Mouse (Mus musculus) G1E-ER4 (cell line): Measurements from ENCODE around the gene Zfp683. TPM values are rescaled to one million over a fixed set of nuclear protein-coding genes. Genes with fewer than 3 reads are reported as not detected.

ENCODE experiments used
- GATA1 ChIP-seq: IDR thresholded peaks from one replicate; pipeline ENCODE4 v1.8.0; 2012; ENCODE audit warnings: low read length, inconsistent platforms
- polyA plus RNA-seq: library from polyadenylated mRNA; stranded (reverse); fragments of >175 nt; gene quantifications from 2 replicates; pipeline ENCODE4 v1.2.3, GENCODE M21; 2012

Zfp683 gene
- not detected in 2 replicates for polyA plus RNA-seq

GRCm38 (mm10) chr4:134053538-134053937 is at the start of gene Zfp683:
Zfp683 (plus strand) TSS chr4:134053838.
- no peak for TF ChIP-seq GATA1

- TF ChIP-seq GATA1: no peak
These were observed 47.9 kb upstream of the Zfp683 start for GRCm38 (mm10) chr4:134005581-134006358.

- TF ChIP-seq GATA1: no peak
These were observed 46.8 kb upstream of the Zfp683 start for GRCm38 (mm10) chr4:134006845-134007244.

GRCm38 (mm10) chr4:134009709-134010108 is 43.9 kb upstream of the Zfp683 start:
- TF ChIP-seq GATA1: no peak

- TF ChIP-seq GATA1: no peak
These were observed 41.9 kb upstream of the Zfp683 start for GRCm38 (mm10) chr4:134011450-134012414.

GRCm38 (mm10) chr4:134012858-134013528 is 40.6 kb upstream of the Zfp683 start:
- TF ChIP-seq GATA1: no peak

- no peak for TF ChIP-seq GATA1
These were observed 37.4 kb upstream of the Zfp683 start for GRCm38 (mm10) chr4:134016208-134016607.

- no peak for TF ChIP-seq GATA1
These were observed 36.9 kb upstream of the Zfp683 start for GRCm38 (mm10) chr4:134016767-134017166.

- TF ChIP-seq GATA1: no peak
These were observed 36.3 kb upstream of the Zfp683 start for GRCm38 (mm10) chr4:134017201-134017865.

GRCm38 (mm10) chr4:134018038-134018778 is 35.4 kb upstream of the Zfp683 start:
- TF ChIP-seq GATA1: no peak

- TF ChIP-seq GATA1: no peak
These were observed 34.9 kb upstream of the Zfp683 start, which contains the start of gene Lin28a for GRCm38 (mm10) chr4:134018779-134019145. Lin28a (minus strand) TSS chr4:134018841.

- TF ChIP-seq GATA1: no peak
These were observed 34.4 kb upstream of the Zfp683 start for GRCm38 (mm10) chr4:134019210-134019609.

- no peak for TF ChIP-seq GATA1
These were observed 33.8 kb upstream of the Zfp683 start for GRCm38 (mm10) chr4:134019641-134020351.

GRCm38 (mm10) chr4:134020621-134021020 is 33.0 kb upstream of the Zfp683 start:
- no peak for TF ChIP-seq GATA1
